In genomic region chr10:44454111-44454510, GRCm38 (mm10) we compare ENCODE assay signal across 19 mouse cellular contexts.
DNase-seq lines count a peak whose midpoint lies in the region; ATAC-seq and TF ChIP-seq lines count a peak whose summit lies in the region.
"Had no signal": no experiment of that assay in that cellular context is flagged by ENCODE, and none has a peak within 500 bp of the region (broad histone marks: within the 10 kb centered on the region; RNA-seq: fewer than 3 reads in every experiment).

No protein-coding gene starts in this region.

- no peak for TF ChIP-seq POLR2A in heart, adult 2 months (IDR thresholded peaks at IDR 0.05; ENCODE audit: insufficient read depth, low read depth, low read length)

- H3K4me2 ChIP-seq in heart, embryonic 15.5 days: no peak overlapping the region
- peak overlapping the region; percentile 88 for H3K4me2 ChIP-seq in embryonic facial prominence, embryonic 14.5 days (ENCODE audit: low read depth, low read length)
- peak overlapping the region; percentile 51 for H3K4me2 ChIP-seq in intestine, embryonic 15.5 days (replicated peaks)
- H3K4me2 ChIP-seq: forebrain, embryonic 15.5 days; heart, embryonic 13.5 days; hindbrain, embryonic 12.5 days had no signal

- TF ChIP-seq CTCF in heart, adult 2 months (IDR thresholded peaks at IDR 0.05): no peak

- DNase-seq in heart, adult 2 months: no peak
- peak; percentile 71 for DNase-seq in A20 (ENCODE audit: low read depth, low spot score)
- DNase-seq in embryonic facial prominence, embryonic 14.5 days (ENCODE audit: low spot score): no peak
- no peak for DNase-seq in left cerebral cortex, postnatal 25 days (ENCODE audit: low spot score in 2 of 2)
- DNase-seq in left cerebral cortex, postnatal 10 days (ENCODE audit: extremely low spot score in 1 of 2, low spot score in 2 of 2): no peak
- DNase-seq: cerebellum, adult 11 months; cerebellum, adult 8-10 months; cerebellum, postnatal 25 days; gastrocnemius, postnatal 14 days; heart, postnatal 4 days; kidney, adult 11 months had no signal

- H3K4me3 ChIP-seq in heart, embryonic 15.5 days: no peak overlapping the region
- no peak overlapping the region for H3K4me3 ChIP-seq in heart, adult 2 months
- H3K4me3 ChIP-seq in embryonic facial prominence, embryonic 14.5 days (ENCODE audit: low read depth, low read length): peak overlapping the region; percentile 13; the same call in 1 of the 2 replicates
- H3K4me3 ChIP-seq in intestine, embryonic 15.5 days (replicated peaks): peak overlapping the region; percentile 48
- H3K4me3 ChIP-seq: forebrain, embryonic 15.5 days; heart, embryonic 13.5 days; hindbrain, embryonic 12.5 days had no signal

- ATAC-seq in heart, embryonic 15.5 days (replicated peaks; ENCODE audit: insufficient number of reproducible peaks, insufficient read depth, low FRiP score, low read depth): no peak
- ATAC-seq in embryonic facial prominence, embryonic 14.5 days (ENCODE audit: low read depth): no peak
- ATAC-seq in intestine, embryonic 15.5 days: no peak
- no peak for ATAC-seq in frontal cortex, adult (ENCODE audit: low TSS enrichment)
- ATAC-seq: forebrain, embryonic 15.5 days; hindbrain, embryonic 16.5 days had no signal

- H3K36me3 ChIP-seq in heart, embryonic 15.5 days: no peaks in the 10 kb centered on the region
- H3K36me3 ChIP-seq in heart, adult 2 months (ENCODE audit: control insufficient read depth, insufficient read depth, low read length): peaks cover 5% of the 10 kb centered on the region
- no peaks in the 10 kb centered on the region for H3K36me3 ChIP-seq in embryonic facial prominence, embryonic 14.5 days (ENCODE audit: control insufficient read depth, insufficient read depth, low read length)
- H3K36me3 ChIP-seq in intestine, embryonic 15.5 days: no peaks in the 10 kb centered on the region
- H3K36me3 ChIP-seq: forebrain, embryonic 15.5 days; heart, embryonic 13.5 days; hindbrain, embryonic 12.5 days had no signal

- H3K9me3 ChIP-seq in heart, embryonic 15.5 days (replicated peaks): no peaks in the 10 kb centered on the region
- H3K9me3 ChIP-seq in embryonic facial prominence, embryonic 14.5 days (ENCODE audit: control insufficient read depth, low read length): no peaks in the 10 kb centered on the region
- H3K9me3 ChIP-seq in intestine, embryonic 15.5 days: no peaks in the 10 kb centered on the region
- H3K9me3 ChIP-seq: forebrain, embryonic 15.5 days; G1E; heart, embryonic 13.5 days; hindbrain, embryonic 12.5 days had no signal

- H3K9ac ChIP-seq in heart, embryonic 15.5 days: peak overlapping the region; percentile 31; the same call in 1 of the 2 replicates
- H3K9ac ChIP-seq in heart, adult 2 months (ENCODE audit: low read depth, low read length): no peak overlapping the region
- no peak overlapping the region for H3K9ac ChIP-seq in embryonic facial prominence, embryonic 14.5 days (ENCODE audit: low read depth, low read length)
- H3K9ac ChIP-seq in intestine, embryonic 15.5 days: 0 out of 2 replicates have a peak overlapping the region, but pooled peaks have one; percentile 17
- H3K9ac ChIP-seq: forebrain, embryonic 15.5 days; heart, embryonic 13.5 days; hindbrain, embryonic 12.5 days had no signal

- intact Hi-C loops in heart, adult 2 months (cut with DNase I): loop anchor here (1.0 to 10.0 kb wide), 3 partner anchors 126 to 479 kb away; no protein-coding TSS in a partner anchor
- intact Hi-C loops in left cerebral cortex, postnatal 25 days (cut with DNase I): loop anchor here (2.0 to 10.0 kb wide), 3 partner anchors 161 to 1021 kb away; no protein-coding TSS in a partner anchor
- intact Hi-C loops in left cerebral cortex, postnatal 10 days (cut with DNase I): loop anchor here (5.0 kb wide), 1 partner anchor 122 kb away; no protein-coding TSS in a partner anchor

- H3K27ac ChIP-seq in heart, embryonic 15.5 days: no peak overlapping the region
- no peak overlapping the region for H3K27ac ChIP-seq in heart, adult 2 months
- no peak overlapping the region for H3K27ac ChIP-seq in embryonic facial prominence, embryonic 14.5 days (replicated peaks; ENCODE audit: low read depth, low read length)
- H3K27ac ChIP-seq in intestine, embryonic 15.5 days: no peak overlapping the region
- H3K27ac ChIP-seq: forebrain, embryonic 15.5 days; heart, embryonic 13.5 days; hindbrain, embryonic 12.5 days had no signal

- H3K4me1 ChIP-seq in heart, embryonic 15.5 days (replicated peaks): peaks cover 22% of the 10 kb centered on the region
- H3K4me1 ChIP-seq in heart, adult 2 months (ENCODE audit: control insufficient read depth, insufficient read depth, low read length): peaks cover 1% of the 10 kb centered on the region; the same call in 1 of the 2 replicates
- peaks cover 11% of the 10 kb centered on the region; the same call in 1 of the 2 replicates for H3K4me1 ChIP-seq in embryonic facial prominence, embryonic 14.5 days (ENCODE audit: control insufficient read depth, insufficient read depth, low read length)
- H3K4me1 ChIP-seq in intestine, embryonic 15.5 days (replicated peaks): peaks cover 5% of the 10 kb centered on the region; the same call in 1 of the 2 replicates

- WGBS in heart, embryonic 15.5 days: 60% methylated on average over 2 of the region's 2 CpGs
- 39% methylated on average over 2 of the region's 2 CpGs for WGBS in heart, adult 2 months
- WGBS in embryonic facial prominence, embryonic 14.5 days: 58% methylated on average over 2 of the region's 2 CpGs
- 38% methylated on average over 2 of the region's 2 CpGs for WGBS in intestine, embryonic 15.5 days

- no peak for TF ChIP-seq EP300 in heart, adult 2 months (IDR thresholded peaks at IDR 0.05; ENCODE audit: insufficient read depth, low read depth, low read length)

- peaks cover 40% of the 10 kb centered on the region for H3K27me3 ChIP-seq in heart, embryonic 15.5 days
- no peaks in the 10 kb centered on the region for H3K27me3 ChIP-seq in heart, adult 2 months (ENCODE audit: control insufficient read depth, insufficient read depth, low read length)
- peaks cover 20% of the 10 kb centered on the region for H3K27me3 ChIP-seq in embryonic facial prominence, embryonic 14.5 days (replicated peaks; ENCODE audit: control insufficient read depth, insufficient read depth, low read length)
- H3K27me3 ChIP-seq in intestine, embryonic 15.5 days (replicated peaks): no peaks in the 10 kb centered on the region

- H3K79me2 ChIP-seq in heart, adult 2 months (replicated peaks; ENCODE audit: control insufficient read depth, insufficient read depth, low read length): no peaks in the 10 kb centered on the region

Comparison
In these comparisons a context has a peak if more than half of its experiments do, and no peak if none do; other contexts are left out.
1. H3K9ac ChIP-seq: peak in heart, embryonic 15.5 days (single experiment) and intestine, embryonic 15.5 days (single experiment); none in heart, adult 2 months (single experiment) and embryonic facial prominence, embryonic 14.5 days (single experiment).
2. H3K4me3 ChIP-seq: peak in embryonic facial prominence, embryonic 14.5 days (single experiment) and intestine, embryonic 15.5 days (single experiment); none in heart, embryonic 15.5 days (single experiment) and heart, adult 2 months (single experiment).